ENCODE assay signal across 8 mouse cellular contexts in the genomic region with DNA sequence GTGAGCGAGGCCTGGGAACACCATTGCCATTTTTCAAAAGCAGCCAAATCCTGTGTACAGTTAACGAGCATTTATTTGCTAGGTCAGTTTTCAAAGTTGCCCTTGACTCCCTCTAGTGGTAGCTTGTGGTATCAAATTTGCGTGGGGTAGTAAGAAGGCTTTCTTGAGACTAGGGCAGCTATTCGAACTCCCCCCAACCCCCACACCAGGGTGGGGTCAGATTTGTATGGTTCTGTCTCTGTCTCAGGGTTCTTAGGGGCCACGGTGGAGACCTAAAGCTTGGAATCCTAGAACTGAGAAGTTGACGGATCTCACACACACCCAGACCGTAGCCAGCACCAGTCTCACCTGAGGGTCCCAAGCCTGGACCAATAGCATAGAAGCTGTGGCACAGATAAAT. TPM values are rescaled to one million over a fixed set of nuclear protein-coding genes. Genes with fewer than 3 reads are reported as not detected.
DNase-seq lines count a peak whose midpoint lies in the region; ATAC-seq lines count a peak whose summit lies in the region.

No protein-coding gene starts in this region.

- no peak overlapping the region for H3K4me3 ChIP-seq in forebrain, embryonic 10.5 days
- H3K4me3 ChIP-seq in forebrain, embryonic 12.5 days (replicated peaks), result no peak overlapping the region

- H3K36me3 ChIP-seq in forebrain, embryonic 10.5 days (replicated peaks), result peaks cover 5% of the 10 kb centered on the region; the same call in 1 of the 2 replicates
- H3K36me3 ChIP-seq in forebrain, embryonic 12.5 days (replicated peaks), result no peaks in the 10 kb centered on the region

- 24% methylated on average over 7 of the region's 7 CpGs for WGBS in forebrain, embryonic 10.5 days
- WGBS in forebrain, embryonic 12.5 days, result 28% methylated on average over 7 of the region's 7 CpGs

- no peaks in the 10 kb centered on the region for H3K9me3 ChIP-seq in forebrain, embryonic 10.5 days
- H3K9me3 ChIP-seq in forebrain, embryonic 12.5 days, result no peaks in the 10 kb centered on the region

- peaks cover 7% of the 10 kb centered on the region for H3K4me1 ChIP-seq in forebrain, embryonic 10.5 days
- peaks cover 8% of the 10 kb centered on the region; the same call in 1 of the 2 replicates for H3K4me1 ChIP-seq in forebrain, embryonic 12.5 days

- no peak overlapping the region for H3K4me2 ChIP-seq in forebrain, embryonic 12.5 days

- no peak for ATAC-seq in forebrain, embryonic 12.5 days (ENCODE audit: low FRiP score)
- peak; percentile 68 for ATAC-seq in erythroid progenitor cell, adult 5-6 weeks (replicated peaks; ENCODE audit: low FRiP score, poor library complexity, severe bottlenecking)

- H3K27me3 ChIP-seq in forebrain, embryonic 10.5 days (ENCODE audit: poor library complexity, severe bottlenecking), result no peaks in the 10 kb centered on the region
- H3K27me3 ChIP-seq in forebrain, embryonic 12.5 days, result no peaks in the 10 kb centered on the region

- H3K27ac ChIP-seq in forebrain, embryonic 10.5 days, result no peak overlapping the region
- no peak overlapping the region for H3K27ac ChIP-seq in forebrain, embryonic 12.5 days

- peak; percentile 67 for DNase-seq in forebrain, embryonic 10.5 days (ENCODE audit: extremely low spot score, low spot score)
- DNase-seq in brain, adult 2 months (ENCODE audit: low read depth, low spot score), result peak; percentile 95
- DNase-seq in hindlimb bud, embryonic 11.5 days (ENCODE audit: extremely low spot score, low read depth, low spot score), result peak; percentile 79
- DNase-seq in left cerebral cortex, adult 18-20 months (ENCODE audit: low spot score in 2 of 2), result peak; percentile 78 to 84
- peak; percentile 85 for DNase-seq in lung, postnatal 36 days
- peak; percentile 64 for DNase-seq in right cerebral cortex, postnatal 4 days

- no peak overlapping the region for H3K9ac ChIP-seq in forebrain, embryonic 12.5 days

RNA-seq across cellular contexts. Expression of a gene that starts 18.7 kb away (rescaled TPM):
- polyA plus RNA-seq in forebrain, embryonic 10.5 days (2016; fragmentation: Nextera tagmentation; extraction: Ambion mirVana), result 4.4 and 5.2 TPM in 2 replicates
- polyA plus RNA-seq in forebrain, embryonic 12.5 days (2016; fragmentation: Nextera tagmentation; extraction: Ambion mirVana), result 5.6 and 6.6 TPM in 2 replicates
- 8.4 and 20.5 TPM in 2 replicates for total RNA-seq in erythroid progenitor cell, adult 5-6 weeks (2015; ENCODE audit: low replicate concordance)
- 4.6 and 5.1 TPM in 2 replicates for total RNA-seq in erythroid progenitor cell, adult 5-6 weeks (2017; ENCODE audit: low replicate concordance)
- 10 to 100 TPM; 19.1 to 20.7 TPM for total RNA-seq in left cerebral cortex, adult 18-20 months (2021)

RNA-seq across cellular contexts. Expression of a gene that starts 53.1 kb away (rescaled TPM):
- 22.6 and 24.1 TPM in 2 replicates for polyA plus RNA-seq in forebrain, embryonic 10.5 days (2016; fragmentation: Nextera tagmentation; extraction: Ambion mirVana)
- 34.5 and 35.1 TPM in 2 replicates for polyA plus RNA-seq in forebrain, embryonic 12.5 days (2016; fragmentation: Nextera tagmentation; extraction: Ambion mirVana)
- total RNA-seq in erythroid progenitor cell, adult 5-6 weeks (2015; ENCODE audit: low replicate concordance), result 23.9 and 25.2 TPM in 2 replicates
- total RNA-seq in erythroid progenitor cell, adult 5-6 weeks (2017; ENCODE audit: low replicate concordance), result 27.9 and 38.0 TPM in 2 replicates
- 100 to 1,000 TPM; 192 to 206 TPM for total RNA-seq in left cerebral cortex, adult 18-20 months (2021)

Comparison
In these comparisons a context has a peak if more than half of its experiments do, and no peak if none do; other contexts are left out.
1. RNA of a gene that starts 53.1 kb away (total RNA-seq): 192 to 206 TPM in left cerebral cortex, adult 18-20 months; 23.9 to 38.0 TPM in erythroid progenitor cell, adult 5-6 weeks; every median in the first group is over 4 times any median in the second.
2. Peak in every context shown above with its lines, with median percentiles within 50 percentile points of each other: DNase-seq.